9 mouse cellular contexts compared by ENCODE assay signal in genomic region chr3:65319248-65320008, GRCm38 (mm10).
DNase-seq lines count a peak whose midpoint lies in the region; ATAC-seq and TF ChIP-seq lines count a peak whose summit lies in the region.
"Had no signal": no experiment of that assay in that cellular context is flagged by ENCODE, and none has a peak within 500 bp of the region (broad histone marks: within the 10 kb centered on the region; RNA-seq: fewer than 3 reads in every experiment).

No protein-coding gene starts in this region.

- peak; percentile 38 for DNase-seq in embryonic facial prominence, embryonic 11.5 days (ENCODE audit: low spot score)
- no peak for DNase-seq in embryonic facial prominence, embryonic 10.5 days (ENCODE audit: low spot score)
- DNase-seq in liver, embryonic 14.5 days (ENCODE audit: low read depth in 3 of 3, low spot score in 3 of 3): peak in 1 of 3 experiments; percentile 7
- no peak for DNase-seq in liver, embryonic 11.5 days (ENCODE audit: low spot score)
- peak; percentile 26 for DNase-seq in ZHBTc4 (ENCODE audit: low read depth, low spot score)
- no peak for DNase-seq in adrenal gland, adult 2 months
- DNase-seq: liver, embryonic 13.5 days had no signal

- no peaks in the 10 kb centered on the region for H3K9me3 ChIP-seq in embryonic facial prominence, embryonic 11.5 days (replicated peaks; ENCODE audit: control insufficient read depth, low read length)
- H3K9me3 ChIP-seq in embryonic facial prominence, embryonic 10.5 days: no peaks in the 10 kb centered on the region
- no peaks in the 10 kb centered on the region for H3K9me3 ChIP-seq in liver, embryonic 14.5 days (ENCODE audit: control insufficient read depth, low read length)
- no peaks in the 10 kb centered on the region for H3K9me3 ChIP-seq in liver, embryonic 11.5 days (ENCODE audit: control insufficient read depth, low read length)
- no peaks in the 10 kb centered on the region for H3K9me3 ChIP-seq in intestine, embryonic 16.5 days (ENCODE audit: control insufficient read depth, low read length)
- H3K9me3 ChIP-seq: liver, embryonic 13.5 days had no signal

- WGBS in embryonic facial prominence, embryonic 11.5 days: 71% methylated on average over 7 of the region's 7 CpGs
- 70% methylated on average over 7 of the region's 7 CpGs for WGBS in embryonic facial prominence, embryonic 10.5 days
- WGBS in liver, embryonic 14.5 days (ENCODE audit: insufficient replicate concordance): 47% methylated on average over 7 of the region's 7 CpGs
- 65% methylated on average over 7 of the region's 7 CpGs for WGBS in liver, embryonic 11.5 days
- 75% methylated on average over 7 of the region's 7 CpGs for WGBS in intestine, embryonic 16.5 days

- H3K36me3 ChIP-seq in embryonic facial prominence, embryonic 11.5 days (replicated peaks; ENCODE audit: control insufficient read depth, insufficient read depth, low read depth, low read length): no peaks in the 10 kb centered on the region
- H3K36me3 ChIP-seq in embryonic facial prominence, embryonic 10.5 days (replicated peaks): no peaks in the 10 kb centered on the region
- no peaks in the 10 kb centered on the region for H3K36me3 ChIP-seq in liver, embryonic 14.5 days (replicated peaks; ENCODE audit: control insufficient read depth, insufficient read depth, low read depth)
- H3K36me3 ChIP-seq in liver, embryonic 11.5 days (ENCODE audit: control insufficient read depth, insufficient read depth, low read length): no peaks in the 10 kb centered on the region
- no peaks in the 10 kb centered on the region for H3K36me3 ChIP-seq in intestine, embryonic 16.5 days (ENCODE audit: control insufficient read depth, insufficient read depth, low read length)
- H3K36me3 ChIP-seq: liver, embryonic 13.5 days had no signal

- H3K27ac ChIP-seq in embryonic facial prominence, embryonic 11.5 days (replicated peaks; ENCODE audit: low read depth, low read length): no peak overlapping the region
- H3K27ac ChIP-seq in embryonic facial prominence, embryonic 10.5 days (replicated peaks): no peak overlapping the region
- no peak overlapping the region for H3K27ac ChIP-seq in liver, embryonic 14.5 days
- no peak overlapping the region for H3K27ac ChIP-seq in liver, embryonic 11.5 days (ENCODE audit: low read depth, low read length)
- no peak overlapping the region for H3K27ac ChIP-seq in intestine, embryonic 16.5 days (ENCODE audit: low read length)
- H3K27ac ChIP-seq: liver, embryonic 13.5 days had no signal

- no peak overlapping the region for H3K4me3 ChIP-seq in embryonic facial prominence, embryonic 11.5 days (ENCODE audit: low read depth, low read length)
- H3K4me3 ChIP-seq in embryonic facial prominence, embryonic 10.5 days: no peak overlapping the region
- no peak overlapping the region for H3K4me3 ChIP-seq in liver, embryonic 14.5 days (ENCODE audit: insufficient read depth in 1 of 2, low read depth in 2 of 2, low read length in 2 of 2)
- no peak overlapping the region for H3K4me3 ChIP-seq in liver, embryonic 11.5 days (ENCODE audit: low read depth, low read length)
- H3K4me3 ChIP-seq in intestine, embryonic 16.5 days (ENCODE audit: low read length): no peak overlapping the region
- H3K4me3 ChIP-seq: liver, embryonic 13.5 days had no signal

- TF ChIP-seq EP300 in liver, embryonic 14.5 days (IDR thresholded peaks at IDR 0.05; ENCODE audit: low read depth): no peak

- H3K4me1 ChIP-seq in embryonic facial prominence, embryonic 11.5 days (ENCODE audit: control insufficient read depth, insufficient read depth, low read length): no peaks in the 10 kb centered on the region
- no peaks in the 10 kb centered on the region for H3K4me1 ChIP-seq in embryonic facial prominence, embryonic 10.5 days
- H3K4me1 ChIP-seq in liver, embryonic 14.5 days (replicated peaks; ENCODE audit: control insufficient read depth in 2 of 2, insufficient read depth in 2 of 2, low read length in 1 of 2): no peaks in the 10 kb centered on the region
- H3K4me1 ChIP-seq in liver, embryonic 11.5 days (replicated peaks; ENCODE audit: control insufficient read depth, insufficient read depth, low read length): no peaks in the 10 kb centered on the region
- no peaks in the 10 kb centered on the region for H3K4me1 ChIP-seq in intestine, embryonic 16.5 days (ENCODE audit: control insufficient read depth, insufficient read depth, low read length)
- H3K4me1 ChIP-seq: liver, embryonic 13.5 days had no signal

- TF ChIP-seq CTCF in liver, embryonic 14.5 days (IDR thresholded peaks at IDR 0.05; ENCODE audit: low read depth): 0 out of 2 replicates have a peak, but pooled peaks have one; percentile 22

- H3K27me3 ChIP-seq in embryonic facial prominence, embryonic 11.5 days (ENCODE audit: control insufficient read depth, insufficient read depth, low read length): no peaks in the 10 kb centered on the region
- H3K27me3 ChIP-seq in embryonic facial prominence, embryonic 10.5 days (replicated peaks; ENCODE audit: low read depth, poor library complexity, severe bottlenecking): no peaks in the 10 kb centered on the region
- H3K27me3 ChIP-seq in liver, embryonic 14.5 days (ENCODE audit: control insufficient read depth, insufficient read depth, low read length): no peaks in the 10 kb centered on the region
- no peaks in the 10 kb centered on the region for H3K27me3 ChIP-seq in liver, embryonic 11.5 days (replicated peaks; ENCODE audit: control insufficient read depth, insufficient read depth, low read length)
- H3K27me3 ChIP-seq in intestine, embryonic 16.5 days (replicated peaks; ENCODE audit: control insufficient read depth, insufficient read depth, low read length): no peaks in the 10 kb centered on the region
- H3K27me3 ChIP-seq: liver, embryonic 13.5 days had no signal

- H3K4me2 ChIP-seq in embryonic facial prominence, embryonic 11.5 days (ENCODE audit: low read depth, low read length): no peak overlapping the region
- H3K4me2 ChIP-seq in liver, embryonic 14.5 days (ENCODE audit: low read depth): no peak overlapping the region
- H3K4me2 ChIP-seq in liver, embryonic 11.5 days: no peak overlapping the region
- no peak overlapping the region for H3K4me2 ChIP-seq in intestine, embryonic 16.5 days (ENCODE audit: low read depth, low read length)
- H3K4me2 ChIP-seq: liver, embryonic 13.5 days had no signal

- no peak for ATAC-seq in embryonic facial prominence, embryonic 11.5 days (replicated peaks; ENCODE audit: insufficient number of reproducible peaks, low FRiP score, low TSS enrichment, low read depth)
- no peak for ATAC-seq in liver, embryonic 14.5 days (ENCODE audit: insufficient read depth)
- ATAC-seq in liver, embryonic 11.5 days (replicated peaks; ENCODE audit: low FRiP score): no peak
- peak; percentile 86 for ATAC-seq in megakaryocyte, adult 5-6 weeks (ENCODE audit: poor library complexity, severe bottlenecking)
- ATAC-seq in intestine, embryonic 16.5 days: no peak

- no peak overlapping the region for H3K9ac ChIP-seq in embryonic facial prominence, embryonic 11.5 days (replicated peaks; ENCODE audit: low read length)
- H3K9ac ChIP-seq in liver, embryonic 14.5 days (replicated peaks): no peak overlapping the region
- no peak overlapping the region for H3K9ac ChIP-seq in liver, embryonic 11.5 days (ENCODE audit: low read depth, low read length)
- H3K9ac ChIP-seq in intestine, embryonic 16.5 days (ENCODE audit: low read depth, low read length): no peak overlapping the region
- H3K9ac ChIP-seq: liver, embryonic 13.5 days had no signal

Comparison
In these comparisons a context has a peak if more than half of its experiments do, and no peak if none do; other contexts are left out.
1. DNase-seq: peak in embryonic facial prominence, embryonic 11.5 days (single experiment) and ZHBTc4 (single experiment); none in embryonic facial prominence, embryonic 10.5 days (single experiment), liver, embryonic 11.5 days (single experiment) and adrenal gland, adult 2 months (single experiment).